Mouse (Mus musculus) bone marrow, adult 2 months (tissue): ENCODE results near the gene Ascl2. TPM values are rescaled to one million over a fixed set of nuclear protein-coding genes. Genes with fewer than 3 reads are reported as not detected.

ENCODE experiments used
- H3K27ac ChIP-seq: fragments of 200-500 bp; 2 replicates; pipeline ENCODE4 v1.5.1; 2012; ENCODE audit warnings: low read depth, mild to moderate bottlenecking, control low read depth, inconsistent platforms, low read length; ENCODE audit not compliant: control insufficient read depth, poor library complexity, insufficient read depth
- H3K4me1 ChIP-seq: fragments of 200-500 bp; 2 replicates; pipeline ENCODE4 v1.6.1; 2011; ENCODE audit warnings: low read length; ENCODE audit not compliant: control insufficient read depth, insufficient read depth
- H3K4me3 ChIP-seq: fragments of 200-500 bp; replicated peaks from 2 replicates; pipeline ENCODE3; 2011; ENCODE audit warnings: mild to moderate bottlenecking, low read depth, low read length, control low read depth; ENCODE audit not compliant: control insufficient read depth
- CTCF ChIP-seq: fragments of 200-500 bp; IDR thresholded peaks from 2 replicates; pipeline ENCODE4 v1.5.1; 2011; ENCODE audit warnings: low read length, control low read depth; ENCODE audit not compliant: control insufficient read depth, insufficient read depth
- POLR2A ChIP-seq: fragments of 200-500 bp; IDR thresholded peaks from 2 replicates; pipeline ENCODE4 v1.6.1; 2011; ENCODE audit warnings: low read depth, mild to moderate bottlenecking, control low read depth, low read length, borderline replicate concordance; ENCODE audit not compliant: control insufficient read depth
- WGBS: fragments of 180-500 bp; shearing (Covaris S2); methylation state at CpG from one replicate; pipeline ENCODE4 v1.1.7; 2018; 5-methylcytosine and 5-hydroxymethylcytosine counted together
- polyA plus RNA-seq: library from polyadenylated mRNA; stranded (reverse); fragments of >200 nt; gene quantifications from 2 replicates; pipeline ENCODE4 v1.2.4, GENCODE M21; 2011; ENCODE audit warnings: low replicate concordance; ENCODE audit not compliant: missing spikeins, insufficient read depth, insufficient read length

Gene Ascl2
- polyA plus RNA-seq, 1 experiment: not detected

DNA sequence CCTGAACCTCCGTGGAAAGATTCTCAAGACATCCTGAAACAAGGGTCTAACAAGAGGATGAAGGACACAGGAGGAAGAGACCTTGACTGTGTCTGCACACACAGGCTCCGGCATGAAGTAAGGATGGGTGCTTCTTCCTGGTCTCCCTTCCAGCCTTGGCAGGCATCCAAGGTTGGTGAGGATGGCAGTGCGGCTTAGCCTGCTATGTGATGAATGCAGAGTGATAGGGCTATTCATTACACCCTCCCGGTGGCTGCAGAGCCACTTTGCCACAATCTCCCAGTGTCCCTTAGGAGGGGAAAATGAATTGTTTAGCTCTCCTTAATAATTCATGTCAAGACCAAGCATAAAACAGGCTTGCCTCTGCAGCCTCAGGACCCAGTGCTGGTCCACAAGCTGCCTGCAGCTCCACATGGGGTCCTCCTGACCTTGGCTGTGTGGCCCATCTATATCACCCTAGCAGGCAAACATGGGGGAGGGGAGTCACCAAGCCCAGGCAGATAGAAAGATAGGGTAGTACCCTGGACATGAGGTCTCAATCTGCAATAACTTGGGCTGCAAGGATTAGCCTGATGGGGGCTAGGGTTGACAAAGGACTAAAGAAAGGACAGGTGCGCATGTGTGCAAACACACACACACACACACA, 43.3 kb upstream of the Ascl2 start:
- 67% methylated on average over 5 of the region's 5 CpGs for whole genome bisulfite sequencing
- H3K4me1 ChIP-seq: peaks cover 6% of the 10 kb centered on the region; the same call in 1 of the 2 replicates
- TF ChIP-seq POLR2A (no peak), CTCF (no peak)
- no peak overlapping the region for H3K4me3 ChIP-seq
- no peak overlapping the region for H3K27ac ChIP-seq

DNA sequence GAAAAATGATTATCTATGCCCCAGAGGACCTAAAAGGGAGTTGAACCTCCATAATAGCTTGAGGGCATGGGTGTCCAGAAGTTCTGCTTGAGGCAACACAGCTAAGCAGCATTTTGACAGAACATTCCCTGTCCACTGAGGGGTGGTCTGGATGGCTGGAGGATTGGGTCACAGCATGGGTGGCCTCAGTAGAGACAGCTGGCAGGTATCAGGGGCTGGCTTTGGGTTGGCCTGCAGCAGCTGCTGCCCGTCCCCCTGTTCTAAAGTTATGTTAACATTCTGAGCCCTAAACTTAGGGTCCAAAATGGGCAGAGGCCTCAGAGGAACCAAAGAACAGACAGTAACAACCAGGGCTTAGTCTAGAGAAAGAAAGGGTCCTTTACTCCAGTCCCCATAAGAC, 42.2 kb upstream of the Ascl2 start:
- TF ChIP-seq CTCF: no peak
- TF ChIP-seq POLR2A: no peak; the same call in 1 of the 2 replicates
- H3K27ac ChIP-seq: no peak overlapping the region
- H3K4me3 ChIP-seq: no peak overlapping the region
- peaks cover 6% of the 10 kb centered on the region; the same call in 1 of the 2 replicates for H3K4me1 ChIP-seq
- WGBS: 90% methylated on average over 1 of the region's 1 CpGs

DNA sequence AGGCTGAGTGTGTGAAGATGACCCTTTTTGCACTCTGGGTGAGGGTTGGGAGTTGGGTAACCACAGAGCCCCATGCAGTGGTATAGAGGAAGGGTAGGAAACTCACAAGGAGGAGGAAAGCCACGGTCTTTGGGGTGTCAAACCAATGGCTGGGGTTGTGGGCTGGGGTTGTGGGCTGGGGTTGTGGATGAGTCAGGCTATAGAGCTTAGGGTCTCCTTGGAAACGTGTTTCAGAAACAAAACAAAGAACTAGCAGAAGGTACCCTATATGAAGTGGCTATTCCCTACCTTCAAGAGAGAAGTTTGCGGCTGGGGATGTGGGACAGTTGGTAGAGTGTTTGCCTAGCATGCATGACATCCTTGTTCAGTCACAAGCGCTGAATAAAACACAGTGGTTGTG, 40.9 kb upstream of the Ascl2 start:
- Histone ChIP-seq H3K27ac (no peak overlapping the region), H3K4me3 (no peak overlapping the region), H3K4me1 (peaks cover 6% of the 10 kb centered on the region; the same call in 1 of the 2 replicates)
- WGBS: 39% methylated on average over 4 of the region's 4 CpGs
- no peak for TF ChIP-seq POLR2A
- TF ChIP-seq CTCF: no peak

DNA sequence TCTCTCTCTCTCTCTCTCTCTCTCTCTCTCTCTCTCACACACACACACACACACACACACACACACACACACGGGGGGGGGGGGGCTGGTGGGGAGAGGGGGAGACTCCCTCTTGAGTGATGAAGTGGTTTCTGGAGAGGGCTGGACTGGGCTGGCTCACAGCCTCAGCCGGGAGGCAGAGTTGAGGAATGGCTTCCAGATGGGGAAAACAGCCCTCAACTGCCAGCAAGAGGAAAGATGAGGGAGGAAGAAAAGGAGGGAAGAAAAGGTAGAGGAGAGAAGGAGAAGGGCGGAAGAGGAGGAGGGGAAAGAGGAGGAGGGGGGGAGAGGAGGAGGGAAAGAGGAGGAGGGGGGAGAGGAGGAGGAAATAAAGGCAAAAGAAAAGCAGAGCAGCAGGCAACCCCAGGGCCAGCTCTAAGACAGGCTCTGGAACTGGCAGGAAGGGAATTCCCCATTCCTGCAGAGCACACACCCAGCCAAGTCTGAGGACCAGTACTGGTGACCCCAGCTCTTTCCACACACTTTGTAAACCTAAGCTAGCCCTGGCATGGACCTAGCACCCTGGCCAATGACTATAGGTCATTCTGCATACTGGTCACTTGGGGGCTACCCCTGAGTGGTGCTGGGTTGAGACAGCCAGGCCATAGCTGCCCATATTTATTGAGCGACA, 40.1 kb upstream of the Ascl2 start:
- Histone ChIP-seq H3K4me1 (peaks cover 9% of the 10 kb centered on the region), H3K4me3 (no peak overlapping the region), H3K27ac (no peak overlapping the region)
- TF ChIP-seq POLR2A (no peak), CTCF (no peak)
- WGBS: 39% methylated on average over 3 of the region's 4 CpGs

DNA sequence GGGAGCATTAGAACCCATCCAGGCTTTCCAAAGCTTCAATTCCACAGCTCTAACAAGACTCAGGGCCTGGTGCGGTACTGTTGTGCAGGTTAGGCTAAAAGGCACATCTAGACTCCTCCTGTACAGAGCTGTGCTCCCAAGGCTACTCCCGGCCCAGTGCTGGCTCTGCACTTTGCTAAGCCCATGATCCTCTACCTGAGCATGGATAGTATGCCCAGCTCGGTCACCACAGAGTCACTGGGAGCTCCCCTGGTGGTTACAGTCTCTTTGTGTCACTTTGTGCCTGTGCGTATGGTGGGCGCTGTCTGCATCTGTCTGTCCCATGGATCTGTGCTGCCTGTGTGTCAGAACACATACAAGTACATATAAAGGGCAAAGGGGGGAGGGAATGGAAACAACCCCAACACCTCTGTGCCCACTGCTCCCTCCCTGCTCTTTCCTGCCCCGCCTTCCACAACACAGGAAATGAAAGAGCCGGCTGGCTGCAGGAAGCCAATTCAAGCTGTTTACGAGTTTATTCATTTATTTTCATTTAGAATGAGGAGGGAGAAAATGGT, 39.4 kb upstream of the Ascl2 start:
- peak overlapping the region; percentile 53 for H3K4me3 ChIP-seq
- WGBS: 13% methylated on average over 8 of the region's 8 CpGs
- peak overlapping the region; percentile 71 for H3K27ac ChIP-seq
- peaks cover 13% of the 10 kb centered on the region for H3K4me1 ChIP-seq
- no peak for TF ChIP-seq POLR2A
- TF ChIP-seq CTCF: 0 out of 2 replicates have a peak, but pooled peaks have one; percentile 19

DNA sequence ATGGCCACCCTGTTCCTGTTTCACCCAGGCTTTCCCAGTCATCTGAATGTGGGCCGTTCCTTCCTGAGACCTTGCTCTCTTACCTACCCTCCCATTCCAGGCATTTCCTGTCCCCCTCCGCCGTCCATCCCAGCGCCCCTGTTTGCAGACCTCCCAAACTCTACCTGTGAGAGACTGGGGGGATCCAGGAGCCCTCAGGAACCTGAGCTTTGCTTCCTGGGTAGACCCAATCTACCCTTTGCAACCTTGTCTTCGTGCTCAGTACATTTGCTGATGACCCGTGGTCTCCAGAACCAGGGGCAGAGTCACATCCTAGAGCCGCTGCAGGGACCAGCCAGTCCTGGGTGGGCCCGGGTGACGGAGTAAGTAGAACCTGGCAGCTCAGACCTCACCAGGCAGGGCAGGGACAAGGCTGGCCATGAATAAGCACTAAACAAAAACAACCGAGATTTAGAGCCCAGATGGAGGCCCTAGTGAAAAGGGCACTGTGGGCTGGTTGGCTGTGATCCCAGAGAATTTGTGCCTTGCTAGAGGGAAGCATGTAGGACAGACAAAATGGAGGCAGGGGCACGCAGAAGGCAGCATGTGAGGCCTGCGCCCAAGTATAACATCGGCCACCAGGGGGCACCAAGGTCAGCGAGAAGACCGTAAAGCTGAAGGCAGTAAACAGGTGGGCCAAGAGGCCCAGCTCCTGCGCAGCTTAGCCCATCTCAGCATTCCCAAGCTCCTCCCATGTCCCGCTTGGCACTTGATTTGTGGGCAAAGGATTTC, 38.7 kb upstream of the Ascl2 start:
- Histone ChIP-seq H3K4me3 (peak overlapping the region; percentile 53), H3K27ac (peak overlapping the region; percentile 71), H3K4me1 (peaks cover 13% of the 10 kb centered on the region)
- WGBS: 5% methylated on average over 17 of the region's 17 CpGs
- TF ChIP-seq CTCF (peak; percentile 97), POLR2A (no peak; the same call in 1 of the 2 replicates)

DNA sequence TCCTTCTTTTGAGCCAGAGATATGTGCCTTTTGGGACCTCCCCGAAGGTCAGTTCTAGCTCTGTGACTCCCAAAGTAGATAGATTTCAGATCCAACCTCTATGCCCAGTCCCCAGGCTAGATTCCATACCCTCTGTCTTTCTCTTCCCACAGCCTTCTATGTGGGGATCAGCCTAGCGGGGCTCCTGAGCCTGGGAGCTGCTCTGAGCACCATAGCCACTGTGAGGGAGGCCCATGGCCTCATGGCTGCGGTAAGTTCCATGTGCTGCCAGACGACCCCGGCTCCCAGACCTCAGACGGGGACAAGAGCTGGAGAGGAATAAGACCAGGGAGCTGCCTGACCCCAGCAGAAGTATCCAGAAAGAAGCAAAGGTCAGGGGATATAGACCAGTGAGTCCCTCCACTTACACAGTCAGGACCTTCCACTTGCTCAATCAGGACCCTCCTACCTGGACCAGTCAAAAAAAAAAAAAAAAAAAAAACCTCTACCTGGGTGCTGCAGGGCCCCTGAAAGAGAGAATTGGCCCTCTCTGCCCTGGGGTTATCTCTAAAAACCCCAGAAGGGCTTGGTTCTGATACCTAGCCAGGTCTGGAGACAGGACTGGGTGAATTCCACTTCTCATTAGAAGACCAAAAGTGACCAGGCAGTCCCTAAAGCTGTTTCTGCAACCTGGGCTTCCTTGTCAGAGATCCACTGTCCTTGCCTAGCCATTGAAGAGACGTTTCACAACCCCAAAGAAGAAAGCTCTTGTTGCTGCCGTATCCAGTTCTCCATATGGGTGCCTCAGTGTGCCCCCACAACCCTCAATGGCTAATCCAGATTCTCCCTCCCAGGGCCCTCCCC, 37.9 kb upstream of the Ascl2 start:
- Histone ChIP-seq H3K27ac (peak overlapping the region; percentile 91), H3K4me3 (peak overlapping the region; percentile 61), H3K4me1 (peaks cover 13% of the 10 kb centered on the region)
- WGBS: 19% methylated on average over 8 of the region's 8 CpGs
- no peak for TF ChIP-seq POLR2A
- TF ChIP-seq CTCF: no peak
